Mouse (Mus musculus) lung, postnatal 36 days (tissue): ENCODE results near the gene Nme3.
A peak's percentile ranks its signal among the peaks of the same experiment; 100 is the strongest.

ENCODE experiments used
- DNase-seq: peaks from one replicate; pipeline ENCODE4 v3.0.0; 2022; ENCODE audit warnings: mixed read lengths

The Nme3 gene

GRCm38 (mm10) chr17:24896241-24896992, at the start of gene Nme3:
TSS of gene Nme3 (plus strand) at chr17:24896500.
- peak; percentile 83 for DNase-seq

GRCm38 (mm10) chr17:24847386-24847785, 48.9 kb upstream of the Nme3 start:
- no peak for DNase-seq

GRCm38 (mm10) chr17:24848600-24849031, 47.7 kb upstream of the Nme3 start:
- no peak for DNase-seq

- no peak for DNase-seq
Observed at GRCm38 (mm10) chr17:24849733-24850064, 46.6 kb upstream of the Nme3 start.

GRCm38 (mm10) chr17:24850065-24850772, 46.1 kb upstream of the Nme3 start, which contains the start of gene Fahd1:
TSS of gene Fahd1 (minus strand) at chr17:24850364.
- DNase-seq: peak; percentile 99

- DNase-seq: no peak
Observed at GRCm38 (mm10) chr17:24850773-24851127, 45.5 kb upstream of the Nme3 start.

GRCm38 (mm10) chr17:24851381-24852125, 44.7 kb upstream of the Nme3 start:
- DNase-seq: no peak

GRCm38 (mm10) chr17:24855838-24856464, 40.3 kb upstream of the Nme3 start:
- DNase-seq: no peak

GRCm38 (mm10) chr17:24856589-24856988, 39.7 kb upstream of the Nme3 start:
- DNase-seq: no peak

- DNase-seq: no peak
Observed at GRCm38 (mm10) chr17:24857831-24858470, 38.3 kb upstream of the Nme3 start.

- DNase-seq: no peak
Observed at GRCm38 (mm10) chr17:24858967-24859366, 37.3 kb upstream of the Nme3 start.

GRCm38 (mm10) chr17:24860076-24860475, 36.2 kb upstream of the Nme3 start:
- DNase-seq: no peak

- no peak for DNase-seq
Observed at GRCm38 (mm10) chr17:24861785-24862184, 34.5 kb upstream of the Nme3 start.

GRCm38 (mm10) chr17:24865776-24866175, 30.5 kb upstream of the Nme3 start, which contains the start of gene Igfals:
TSS of gene Igfals (plus strand) at chr17:24865997.
- no peak for DNase-seq

GRCm38 (mm10) chr17:24867914-24868313, 28.4 kb upstream of the Nme3 start:
- no peak for DNase-seq

GRCm38 (mm10) chr17:24873695-24874404, 22.4 kb upstream of the Nme3 start:
- no peak for DNase-seq

GRCm38 (mm10) chr17:24874405-24874745, 21.9 kb upstream of the Nme3 start:
- DNase-seq: no peak

- DNase-seq: no peak
Observed at GRCm38 (mm10) chr17:24874989-24875388, 21.3 kb upstream of the Nme3 start.

GRCm38 (mm10) chr17:24877336-24878116, 18.8 kb upstream of the Nme3 start:
- DNase-seq: no peak

GRCm38 (mm10) chr17:24878117-24878397, 18.2 kb upstream of the Nme3 start:
- peak; percentile 71 for DNase-seq

GRCm38 (mm10) chr17:24878531-24878930, 17.8 kb upstream of the Nme3 start:
- DNase-seq: no peak
